Mouse (Mus musculus): Measurements from ENCODE around the gene Rai14.

Gene Rai14

DNA sequence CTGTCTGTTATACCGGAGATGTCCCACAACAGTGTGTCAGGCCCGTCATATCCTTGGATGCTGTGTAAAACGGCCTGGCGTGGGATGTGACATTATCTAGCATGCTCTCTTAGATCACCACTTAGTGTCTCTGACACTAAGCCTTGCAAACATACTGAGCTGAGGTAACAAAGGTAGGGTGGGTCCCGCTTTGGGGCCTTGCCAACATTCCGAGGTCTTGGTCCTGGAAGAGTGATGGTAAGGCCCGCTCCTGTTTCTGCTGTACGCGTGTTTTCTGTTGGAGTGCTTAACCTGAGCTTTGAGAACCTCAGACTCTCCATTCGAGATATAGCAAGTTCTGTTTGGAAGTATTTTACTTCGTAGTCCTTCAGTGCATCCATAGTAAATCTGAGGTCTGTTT, 5.8 kb upstream of the Rai14 start:
- no peak for DNase-seq

DNA sequence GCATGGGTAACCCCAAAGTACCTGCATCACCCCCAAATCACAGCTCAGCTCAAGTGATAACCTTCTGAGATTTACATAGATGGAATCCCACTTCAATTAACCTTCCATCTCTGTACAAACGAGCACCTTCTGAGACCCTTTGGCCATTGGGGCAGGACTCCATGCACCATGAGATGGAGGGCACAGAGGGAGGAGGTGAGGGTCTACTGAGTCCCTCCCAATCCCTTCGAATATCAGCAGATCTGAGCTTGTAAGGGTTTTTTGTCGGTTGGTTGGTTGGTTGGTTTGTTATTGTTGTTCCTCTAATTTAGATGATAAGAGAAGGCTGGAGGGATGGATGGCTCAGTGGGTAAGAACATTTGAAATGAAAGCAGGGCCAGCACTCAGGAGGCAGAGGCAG, 5.1 kb upstream of the Rai14 start:
- no peak for DNase-seq

DNA sequence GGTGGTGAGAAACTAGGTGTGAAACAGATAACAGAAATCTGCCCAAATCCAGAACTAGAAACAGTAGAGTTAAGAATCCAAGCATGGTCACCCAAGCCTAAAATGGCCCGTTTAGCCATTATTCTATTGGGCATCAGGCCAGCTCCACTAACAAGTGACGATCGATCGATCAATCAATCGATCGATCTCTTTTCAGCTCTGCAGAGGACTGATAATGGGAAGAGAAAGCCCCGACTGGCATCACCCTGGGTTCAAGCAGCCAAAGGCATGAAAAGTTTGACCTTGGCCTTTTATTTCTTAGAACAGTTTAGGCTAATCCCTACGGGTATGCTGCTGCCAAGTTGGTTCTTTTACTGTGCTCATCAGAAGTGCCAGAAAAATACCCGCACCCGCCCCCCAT, 4.3 kb upstream of the Rai14 start:
- no peak for DNase-seq

DNA sequence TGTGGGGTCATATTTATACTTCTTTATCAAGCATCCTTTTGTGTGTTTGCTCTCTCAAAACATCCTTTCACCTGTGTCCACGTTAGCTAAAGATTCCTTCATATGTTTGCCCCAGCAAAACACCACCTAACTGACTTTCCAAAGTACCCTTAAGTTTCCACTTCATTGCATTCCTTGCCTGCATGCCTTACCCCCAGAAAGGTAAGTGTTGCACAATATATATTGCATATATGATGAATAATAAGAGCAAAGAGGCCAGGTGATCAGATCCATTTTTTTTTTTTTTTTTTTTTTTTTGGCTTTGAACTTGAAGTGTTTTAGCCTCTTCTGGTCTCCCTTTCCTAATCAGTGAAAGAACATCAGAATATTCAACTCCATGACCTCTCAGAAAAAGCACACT, 2.9 kb upstream of the Rai14 start:
- no peak for DNase-seq

DNA sequence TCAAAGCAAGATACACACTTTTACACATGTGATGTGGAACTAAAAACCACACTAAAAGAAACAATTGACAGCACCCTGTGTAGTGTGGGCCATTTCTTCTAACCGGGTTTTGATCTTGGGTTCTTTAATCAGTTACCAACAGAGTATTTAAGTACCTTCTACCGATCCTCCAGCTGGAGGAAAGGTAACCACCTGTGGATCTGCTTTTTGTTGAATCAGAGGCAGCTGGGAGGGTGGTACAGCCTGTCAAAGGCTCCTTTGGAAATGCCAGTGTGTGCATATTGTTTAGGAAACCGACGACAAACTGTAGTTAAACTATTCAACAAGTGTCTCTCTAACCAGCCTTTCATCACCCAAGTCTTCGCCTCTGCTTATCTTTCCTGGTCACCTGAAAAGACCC, 1.5 kb upstream of the Rai14 start:
- no peak for DNase-seq

DNA sequence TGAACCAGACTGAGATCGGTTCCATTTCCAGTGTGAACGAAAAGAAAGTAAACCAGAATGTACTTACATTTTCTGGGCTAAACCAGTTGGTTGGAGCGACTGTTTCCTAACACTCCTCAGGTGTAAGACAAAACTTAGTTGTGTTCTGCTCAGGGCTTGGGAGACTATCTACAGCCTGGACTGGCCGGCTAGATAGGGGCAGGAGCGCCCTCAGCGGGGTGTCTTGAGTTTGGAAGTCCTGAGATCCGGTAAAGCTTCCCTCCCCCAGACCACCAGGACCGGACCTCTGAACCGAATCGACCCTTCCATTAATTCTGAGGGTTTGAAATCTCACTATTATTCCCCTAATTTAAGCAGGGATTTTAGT, 698 bp upstream of the Rai14 start:
- peak; percentile 66 to 71 for DNase-seq

DNA sequence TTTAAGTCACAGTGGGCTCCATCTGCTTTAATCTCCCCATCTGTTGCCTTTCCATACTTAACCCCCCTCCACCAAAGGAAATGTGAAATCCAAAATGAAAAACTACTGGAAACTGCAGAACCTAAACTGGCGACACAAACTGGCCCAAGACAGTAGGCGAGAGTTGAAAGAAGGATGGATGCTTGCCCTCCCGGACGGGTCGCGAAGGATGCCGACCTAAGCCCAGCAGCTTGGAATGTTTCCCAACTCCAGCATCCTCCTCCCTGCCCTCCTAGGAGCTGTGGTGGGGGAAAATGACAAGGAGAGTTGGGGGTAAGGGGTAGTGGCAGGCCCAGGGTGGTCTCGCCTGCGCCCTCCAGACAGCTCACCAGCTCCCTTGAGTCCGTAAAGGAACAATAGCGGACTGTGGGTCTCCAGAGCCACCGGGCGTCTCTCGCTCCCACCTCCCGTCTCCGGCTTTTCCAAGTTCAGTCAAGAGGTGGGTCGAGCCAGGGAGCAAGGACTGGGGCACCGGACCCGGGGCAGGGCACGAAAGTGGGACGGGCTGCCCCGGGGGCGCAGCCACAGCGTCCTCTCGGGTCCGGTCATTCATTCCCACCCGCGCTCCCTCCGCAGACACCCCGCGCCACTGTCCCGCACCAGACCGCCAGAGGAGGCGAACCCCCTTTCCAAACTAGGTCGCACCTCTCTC, 653 bp downstream of the Rai14 start:
- peak in 1 of 2 experiments; percentile 31 for DNase-seq

DNA sequence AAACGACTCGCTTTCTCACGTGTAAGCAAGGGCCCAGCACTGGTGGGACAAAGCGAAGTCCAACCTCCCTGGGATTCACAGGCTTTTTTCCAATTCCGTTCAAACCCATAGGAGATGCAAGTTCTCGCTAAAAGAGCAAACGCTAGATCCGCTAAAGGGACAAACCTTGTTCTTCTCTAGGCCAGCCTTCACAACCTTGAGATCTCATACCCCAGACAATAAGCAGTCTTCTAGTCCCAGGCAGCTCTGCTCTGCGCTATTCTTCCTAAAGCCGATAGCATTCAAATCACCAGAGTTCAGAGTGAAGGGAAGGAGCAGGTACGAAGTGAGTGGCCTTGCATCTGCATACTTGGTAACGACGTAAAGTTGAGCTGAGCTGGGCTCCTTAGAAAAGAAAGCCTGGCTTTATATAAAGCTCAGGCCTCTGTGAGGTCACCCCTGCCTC, 1.2 kb downstream of the Rai14 start:
- DNase-seq = peak in 1 of 2 experiments; percentile 31

DNA sequence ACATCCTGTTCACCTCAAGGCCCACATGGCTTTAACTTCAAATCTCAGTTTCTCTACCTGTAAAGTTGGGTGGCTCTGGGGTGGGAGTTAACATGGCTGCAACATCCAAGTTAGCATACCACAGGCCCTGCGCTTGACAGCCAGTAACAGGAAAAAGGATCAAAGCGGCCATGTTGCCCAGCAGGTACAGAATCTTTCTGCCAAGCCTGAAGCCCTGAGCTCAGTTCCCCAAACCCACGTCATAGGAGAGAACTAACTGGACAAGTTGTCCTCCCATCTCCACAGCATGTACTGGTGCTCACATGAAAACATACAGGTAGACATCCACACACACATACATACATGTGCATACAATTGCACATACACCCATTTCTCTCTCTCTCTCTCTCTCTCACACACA, 2.1 kb downstream of the Rai14 start:
- DNase-seq = no peak

DNA sequence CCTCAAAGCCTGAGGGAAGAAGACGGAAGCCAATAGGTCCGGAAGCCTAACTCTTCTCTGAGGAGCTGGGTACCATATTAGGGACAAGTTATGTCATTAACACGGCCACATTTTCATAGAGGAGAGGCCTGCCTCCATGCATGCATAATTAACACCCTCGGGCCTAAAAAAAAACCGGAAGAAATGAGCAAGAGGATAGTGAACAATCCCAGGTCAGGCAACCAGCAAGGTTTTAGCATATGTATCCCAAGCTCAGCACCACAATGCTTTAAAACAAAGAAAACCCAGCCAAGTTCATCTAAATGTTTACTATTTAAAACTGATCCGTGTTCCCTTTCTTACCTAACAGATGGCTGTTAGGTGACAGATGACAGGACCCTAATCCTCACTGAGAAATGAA, 3.2 kb downstream of the Rai14 start:
- no peak for DNase-seq

DNA sequence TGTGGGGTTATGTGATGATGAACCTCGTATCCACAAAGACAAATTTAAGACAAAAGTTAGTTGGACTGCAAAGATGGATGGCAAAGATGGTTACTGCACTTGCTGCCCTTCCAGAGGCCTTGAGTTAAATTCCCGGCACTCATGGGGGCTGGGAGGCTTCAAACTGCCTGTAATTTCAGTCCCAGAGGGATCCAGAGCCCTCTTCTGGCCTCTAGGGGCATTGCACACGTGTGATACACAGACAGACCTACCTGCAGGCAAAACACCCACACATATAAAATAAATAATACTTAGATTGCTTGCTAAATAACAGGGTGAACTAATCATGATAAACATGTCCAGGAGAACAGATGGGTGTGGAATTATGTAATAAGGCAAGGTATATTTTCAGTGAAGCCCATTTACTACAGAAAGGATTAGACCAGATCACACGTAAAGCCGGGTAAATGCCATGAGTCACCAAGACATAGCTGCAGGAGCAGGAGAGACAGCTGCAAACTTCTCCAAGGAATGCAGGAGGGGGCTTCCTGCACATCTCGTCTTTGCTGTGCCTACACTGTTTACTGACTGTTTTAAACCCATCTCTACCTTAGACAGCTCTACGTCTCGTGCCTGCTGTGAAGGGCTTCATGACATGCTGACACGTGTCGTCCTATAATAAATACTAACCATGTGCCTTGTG, 5.7 kb downstream of the Rai14 start:
- no peak for DNase-seq

DNA sequence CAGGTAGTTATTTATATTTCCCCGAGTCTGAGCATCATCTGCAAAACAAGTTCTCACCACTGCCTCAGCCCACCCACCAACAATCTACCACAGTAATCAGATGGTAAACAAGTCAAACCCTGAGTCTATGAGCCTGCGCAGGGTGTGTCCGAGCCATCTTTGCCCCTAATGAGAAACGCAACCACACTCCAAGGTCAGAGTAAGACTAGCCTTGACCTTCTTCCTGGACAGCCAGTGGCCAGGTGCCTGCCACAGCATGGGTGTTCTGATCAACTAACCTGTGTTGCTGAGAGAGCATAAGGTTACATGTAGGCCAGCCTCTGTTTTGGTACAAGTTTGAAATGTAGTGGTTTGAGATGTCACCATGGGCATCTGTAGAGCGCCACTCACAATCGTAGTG, 7.3 kb downstream of the Rai14 start:
- no peak for DNase-seq

DNA sequence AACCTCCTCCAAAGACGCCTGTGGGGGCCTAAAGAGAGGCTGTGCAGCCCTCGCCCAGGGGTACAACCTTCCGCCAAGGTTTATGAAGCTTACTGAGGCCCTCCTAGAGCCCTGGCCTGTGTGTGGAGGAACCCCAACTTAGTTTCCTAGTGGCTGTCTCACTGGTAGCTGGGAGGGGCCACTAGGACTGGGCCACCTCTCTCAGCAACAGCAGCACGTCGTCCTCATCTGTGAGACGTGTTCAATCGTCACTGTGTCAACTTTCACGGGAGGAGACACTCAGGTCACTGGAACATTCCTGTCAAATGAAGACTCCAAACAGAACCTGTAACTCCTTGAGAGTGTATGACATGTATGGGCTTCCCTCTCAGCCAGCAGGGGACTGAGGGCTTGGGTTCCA, 8.0 kb downstream of the Rai14 start:
- no peak for DNase-seq

DNA sequence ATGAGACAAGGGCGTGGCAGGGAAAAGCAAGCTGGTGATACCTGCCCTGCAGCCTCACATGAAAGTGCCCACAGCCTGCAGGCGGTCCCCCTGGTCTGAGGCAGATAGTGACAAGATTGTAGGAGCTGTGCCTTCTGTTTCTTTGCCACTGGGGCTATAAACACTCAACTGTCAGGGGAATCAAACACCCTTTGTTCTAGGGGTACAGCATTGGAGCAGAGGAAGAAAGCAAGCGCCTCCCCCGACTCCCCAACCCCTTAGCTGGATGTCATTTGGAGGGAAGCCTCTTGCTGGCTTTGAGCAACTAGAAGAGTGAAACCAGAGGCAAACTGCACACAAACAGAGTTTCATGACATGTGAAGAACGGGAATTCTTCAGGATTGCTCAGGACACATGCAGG, 8.7 kb downstream of the Rai14 start:
- no peak for DNase-seq

DNA sequence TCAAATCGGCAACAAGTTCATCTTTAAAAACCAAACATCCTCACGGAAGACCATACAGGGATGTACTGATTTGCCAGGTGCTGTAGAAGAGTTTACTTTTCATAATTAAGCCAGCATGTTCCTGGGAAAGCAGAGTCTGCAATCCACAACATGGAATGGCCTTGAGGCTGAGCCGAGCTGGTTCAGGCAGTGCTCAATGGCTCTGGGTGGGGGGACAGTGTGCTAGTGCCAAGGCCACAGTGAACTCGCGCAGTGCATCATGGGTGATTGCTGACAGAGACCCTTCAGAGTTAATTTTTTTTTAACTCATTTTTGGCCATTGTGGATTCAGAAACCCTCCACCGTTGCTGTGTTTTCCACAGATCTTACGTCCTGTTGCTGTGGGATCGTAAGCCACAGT, 10.1 kb downstream of the Rai14 start:
- DNase-seq = no peak

DNA sequence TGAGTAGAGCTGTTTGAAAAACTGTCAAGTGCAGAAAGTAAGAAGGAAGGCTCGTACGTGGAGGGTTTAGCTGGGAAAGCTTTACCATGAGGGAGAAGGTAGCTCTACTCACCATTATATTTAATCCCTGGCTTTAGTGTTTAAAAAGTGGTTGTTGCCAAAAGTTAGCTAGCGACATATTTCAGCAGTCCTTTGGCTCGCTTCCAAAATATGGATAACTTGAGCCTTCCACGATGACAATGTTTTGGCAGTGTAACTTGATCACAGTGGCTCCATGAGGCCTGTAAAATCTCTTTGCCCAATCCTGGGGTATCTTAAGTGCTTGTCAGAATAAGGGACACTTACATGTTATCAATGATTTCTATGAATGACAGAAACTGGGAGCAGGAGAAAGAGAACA, 12.9 kb downstream of the Rai14 start:
- no peak for DNase-seq

DNA sequence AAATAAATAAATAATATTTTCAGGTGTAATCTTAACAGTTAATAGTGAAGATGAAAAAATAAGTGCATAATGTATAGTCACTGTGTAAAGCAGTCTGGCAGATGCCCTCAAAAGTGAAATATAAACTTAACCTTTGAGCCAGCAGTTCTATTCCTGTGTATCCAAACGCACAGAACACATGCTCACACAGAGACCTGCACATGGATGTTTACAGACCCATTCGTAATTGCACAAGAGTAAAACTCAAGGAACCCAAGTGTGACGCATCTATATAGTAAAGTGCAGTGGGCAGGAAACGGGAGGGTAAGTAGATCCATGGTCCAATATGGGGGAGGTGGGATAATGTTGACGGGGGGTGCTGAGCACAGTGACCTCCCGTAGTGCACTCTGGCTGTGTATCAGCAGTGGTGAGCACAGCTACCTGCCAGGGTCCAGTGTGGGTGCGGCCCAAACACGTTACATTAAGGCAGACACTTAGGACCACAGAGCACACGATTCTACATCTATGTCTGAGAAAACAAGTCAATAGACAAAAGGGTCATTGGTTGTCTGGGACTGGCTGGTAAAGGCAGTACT, 13.4 kb downstream of the Rai14 start:
- DNase-seq = no peak

DNA sequence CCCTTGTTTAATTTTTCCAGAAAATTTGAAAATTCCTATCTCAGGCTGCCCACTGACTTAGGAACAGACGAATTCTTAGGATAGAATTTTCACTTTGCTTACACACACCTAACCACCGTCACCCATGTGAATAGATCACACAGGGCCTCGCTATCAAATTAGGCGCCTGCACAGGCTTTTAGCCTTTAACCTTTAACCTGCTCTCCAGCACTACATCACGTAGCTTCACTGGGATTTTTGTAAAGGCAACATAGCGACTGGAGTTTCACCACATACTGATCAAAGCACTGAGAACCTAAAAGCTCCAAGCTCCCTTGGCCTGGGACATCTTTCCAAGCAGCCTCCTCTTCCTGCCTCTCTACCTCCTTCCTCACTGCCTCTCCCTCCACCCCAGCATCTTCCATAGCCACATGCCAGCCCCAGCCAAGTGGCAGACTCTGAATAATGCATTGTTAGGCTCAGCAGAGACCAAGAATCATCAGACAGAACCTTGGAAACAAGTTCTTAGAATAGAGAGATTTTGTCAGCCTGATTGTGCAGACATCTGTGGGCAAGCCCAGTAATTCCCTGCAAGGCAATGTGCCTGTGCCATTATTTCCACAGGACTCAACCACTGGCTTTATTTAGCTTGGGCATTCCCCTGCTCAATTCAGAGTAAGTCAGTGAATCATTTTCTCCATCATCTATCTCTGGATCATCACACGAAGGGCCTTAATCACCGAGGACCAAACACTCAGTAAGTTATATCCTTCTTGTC, 17.8 kb downstream of the Rai14 start:
- no peak for DNase-seq

DNA sequence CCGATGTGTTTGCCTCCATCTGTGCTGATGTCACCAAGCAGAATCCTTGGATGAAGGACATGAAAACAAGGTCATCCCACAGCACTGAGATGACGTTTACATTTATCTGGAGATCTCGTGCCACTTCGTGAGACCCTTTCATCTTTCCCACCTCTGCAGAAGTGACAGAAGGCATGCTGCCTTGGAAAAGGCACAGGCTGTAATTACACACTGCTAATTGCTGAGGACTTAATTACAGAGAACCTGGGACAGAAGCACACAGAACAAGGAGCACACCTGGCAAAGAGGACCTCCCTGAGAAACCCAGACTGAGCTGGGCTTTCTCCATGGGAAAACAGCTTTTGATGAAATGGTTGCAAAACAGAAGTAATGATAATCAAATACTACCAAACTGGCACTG, 21.8 kb downstream of the Rai14 start:
- DNase-seq = no peak

DNA sequence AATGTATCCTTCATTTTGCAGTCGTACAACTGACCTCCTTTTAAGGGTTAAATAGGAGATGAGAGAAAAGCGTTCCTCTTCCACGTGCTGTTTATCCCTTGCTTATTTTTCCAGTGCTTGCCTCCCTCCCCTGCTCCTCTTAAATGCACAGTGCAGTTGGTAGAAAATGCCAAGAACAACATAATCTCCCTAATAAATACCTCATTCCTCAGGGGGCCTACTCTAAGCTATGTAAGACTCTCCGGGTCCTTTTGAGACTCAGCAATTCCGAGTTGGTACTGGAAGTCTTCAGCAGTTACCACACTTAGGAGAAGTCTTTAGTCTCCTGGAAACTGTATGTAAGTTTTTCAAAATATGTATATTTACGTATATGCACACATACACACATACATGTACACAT, 22.9 kb downstream of the Rai14 start:
- DNase-seq = no peak

DNA sequence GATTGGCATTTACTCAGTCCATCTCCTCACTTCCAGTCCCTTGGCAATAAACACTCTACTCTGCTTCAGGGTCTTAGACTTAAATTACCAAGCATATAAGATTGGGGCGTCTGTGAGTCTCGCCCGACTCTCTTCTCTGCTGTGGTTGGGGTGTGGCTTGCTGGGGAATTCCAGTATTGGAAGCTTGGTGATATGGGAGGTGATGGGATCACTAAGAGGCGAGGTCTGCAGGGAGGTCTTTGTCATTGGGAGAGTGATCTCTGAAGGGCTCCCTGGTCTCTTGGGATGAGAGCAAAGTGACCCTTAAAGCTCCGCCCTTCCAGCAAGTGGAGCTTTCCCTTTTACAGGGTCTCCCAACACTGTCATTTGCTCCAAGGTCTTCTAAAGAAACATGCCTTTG, 23.5 kb downstream of the Rai14 start:
- DNase-seq = no peak

DNA sequence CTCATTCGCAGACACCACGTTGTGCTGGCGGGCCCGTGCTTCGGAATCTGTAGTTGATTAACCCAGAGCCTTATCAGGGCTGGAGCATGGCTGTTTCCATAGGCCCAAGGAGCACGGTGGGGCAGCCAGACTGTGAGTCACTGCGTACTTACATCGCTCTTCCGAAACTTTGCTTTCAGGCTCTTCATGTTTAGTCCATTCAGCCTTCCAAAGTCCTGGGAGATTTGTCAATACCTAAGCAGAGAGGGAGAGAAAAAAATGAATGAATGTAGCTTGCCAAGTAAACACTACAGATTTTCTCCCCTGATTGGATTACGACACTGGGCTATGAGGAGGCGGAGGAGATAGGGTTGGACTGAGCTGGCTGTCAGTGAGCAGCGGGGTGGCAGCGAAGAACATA, 24.2 kb downstream of the Rai14 start:
- DNase-seq = no peak

DNA sequence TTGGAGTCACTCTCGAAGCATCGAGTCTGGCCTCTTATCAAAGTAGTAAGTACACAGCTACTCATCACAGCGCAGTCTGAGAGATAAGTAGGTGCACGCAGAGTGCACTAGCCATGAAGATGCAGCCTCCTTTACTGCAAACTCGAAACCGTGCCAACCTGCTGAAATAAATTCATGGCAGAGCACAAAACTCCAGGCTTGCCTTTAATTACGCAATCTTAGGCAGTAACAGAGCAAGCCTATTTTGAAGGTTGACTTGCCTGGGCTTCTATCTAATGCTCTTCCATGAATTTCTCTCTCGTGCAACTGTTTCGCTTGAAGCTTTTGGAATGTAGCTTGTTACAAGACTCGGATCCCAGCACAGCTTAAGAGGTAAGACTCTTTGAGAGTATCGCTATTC, 25.1 kb downstream of the Rai14 start:
- no peak for DNase-seq

DNA sequence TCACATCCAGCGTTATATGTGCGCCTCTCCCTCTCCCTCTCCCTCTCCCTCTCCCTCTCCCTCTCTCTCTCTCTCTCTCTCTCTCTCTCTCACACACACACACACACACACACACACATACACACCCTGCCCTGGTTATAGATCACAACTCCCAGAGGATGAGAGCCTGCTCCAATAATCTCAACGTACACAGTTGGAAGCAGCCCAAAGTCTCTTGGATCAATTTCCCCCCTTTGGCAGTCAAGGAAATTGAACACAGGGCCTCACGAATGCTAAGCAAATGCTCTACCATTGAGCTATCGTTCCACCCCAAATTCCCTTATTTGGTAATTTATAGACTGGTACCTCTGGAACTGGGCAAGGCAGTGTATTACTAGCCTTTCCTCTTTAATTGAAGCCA, 25.7 kb downstream of the Rai14 start:
- no peak for DNase-seq

Data from kidney, adult 8-10 months (tissue).